Mouse (Mus musculus): ENCODE data around the gene Cd72.

The Cd72 gene

DNA sequence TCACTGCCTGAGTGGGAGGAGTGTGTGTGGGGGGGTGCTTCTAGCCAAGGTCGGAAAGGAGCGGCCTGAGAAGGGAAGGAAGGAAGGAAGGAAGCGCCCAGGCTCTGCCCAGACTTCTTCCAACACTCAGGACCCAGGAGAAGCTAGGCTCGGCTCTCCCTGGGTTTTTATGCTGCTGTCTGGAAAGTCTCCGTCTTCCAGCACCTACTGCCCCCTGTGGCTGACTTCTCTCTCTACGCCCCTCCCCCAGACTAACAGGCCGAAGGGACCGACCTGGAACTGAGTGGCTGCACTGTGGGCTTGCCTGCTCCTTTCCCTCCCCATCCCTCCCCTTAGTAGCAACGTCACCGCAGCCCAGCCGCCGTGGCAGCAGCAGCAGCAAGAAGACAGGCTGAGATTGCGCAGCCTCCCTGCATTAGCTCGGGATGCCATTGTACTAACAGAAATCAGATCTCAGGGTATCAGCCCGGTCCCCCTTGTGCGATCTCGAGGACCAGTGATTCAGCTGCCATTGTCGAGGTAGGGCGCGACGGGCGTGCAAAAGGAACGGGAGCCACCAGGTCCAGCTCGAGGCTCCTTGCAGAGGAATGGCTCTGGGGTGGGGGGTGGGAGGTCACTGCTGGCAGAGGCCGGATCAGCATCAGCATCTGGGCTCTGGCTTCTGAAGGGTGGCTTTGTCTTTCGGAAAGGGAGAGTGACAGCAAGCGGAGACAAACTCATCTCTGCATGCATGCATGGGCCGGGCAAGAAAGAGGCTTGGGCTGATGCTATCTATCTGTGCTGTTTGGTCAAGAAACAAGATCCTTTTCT is 48.1 kb downstream of the Cd72 start:
- DNase-seq (ENCODE audit: low read depth, low spot score), result no peak

DNA sequence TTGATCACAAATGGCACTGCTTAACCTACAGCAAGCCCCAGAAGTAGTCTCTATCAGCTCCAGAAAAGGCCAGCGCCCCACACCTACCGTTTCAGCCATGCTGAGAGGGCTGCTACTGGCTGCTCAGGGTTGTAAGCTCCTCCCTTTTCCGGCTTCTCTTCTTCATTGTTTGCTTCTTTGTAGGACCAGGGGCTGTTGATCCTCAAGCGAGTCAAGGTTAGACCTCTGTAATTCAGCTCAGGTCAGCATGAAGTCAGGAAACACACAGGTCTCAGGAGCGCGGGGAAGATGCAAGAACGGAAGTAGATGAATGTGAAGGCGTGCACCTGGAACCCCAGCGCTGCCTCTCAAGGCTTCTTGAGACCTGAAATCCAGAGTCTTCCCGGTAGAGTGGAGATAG is 49.7 kb downstream of the Cd72 start:
- DNase-seq (ENCODE audit: low read depth, low spot score), result no peak

DNA sequence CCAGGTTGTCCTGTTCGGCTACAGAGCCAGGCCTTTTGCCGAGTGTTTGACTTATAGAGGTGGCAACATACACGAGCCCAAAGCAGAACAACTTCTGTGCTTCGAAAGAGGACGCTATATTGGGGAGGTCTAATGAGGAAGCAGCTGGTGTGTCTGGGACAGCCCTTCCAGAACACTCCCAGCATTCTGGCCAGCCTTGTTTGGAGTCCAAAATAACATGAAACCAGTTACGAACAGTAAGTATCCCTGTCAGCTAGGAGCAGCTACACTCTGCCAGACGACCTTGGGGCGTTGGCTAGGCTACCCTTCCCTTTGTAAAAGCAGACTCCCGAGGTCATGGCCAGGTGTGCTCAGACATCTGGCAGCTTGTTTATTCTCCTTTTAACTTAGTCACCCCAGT is 52.2 kb downstream of the Cd72 start:
- no peak for DNase-seq (ENCODE audit: low read depth, low spot score)

DNA sequence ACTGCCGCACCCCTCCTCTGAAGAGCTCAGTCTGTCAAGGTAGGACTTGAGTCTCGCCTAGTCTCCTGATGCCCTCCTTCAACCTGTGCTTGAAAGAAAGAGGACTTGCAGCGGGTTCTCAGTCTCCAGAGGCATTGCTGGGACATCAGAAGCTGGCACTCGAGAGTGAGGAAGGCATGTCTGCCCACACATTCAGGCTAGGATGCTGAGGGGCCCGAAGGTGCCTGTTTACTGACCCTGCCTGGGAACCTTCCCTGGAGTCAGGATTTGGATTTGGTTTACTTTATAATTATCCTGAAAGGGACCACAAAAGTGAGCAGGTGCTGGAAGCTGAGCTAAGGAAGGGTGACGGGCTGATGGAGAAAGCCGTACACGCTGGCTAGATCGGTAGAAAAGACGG is 52.9 kb downstream of the Cd72 start:
- DNase-seq (ENCODE audit: low read depth, low spot score), result no peak

- DNase-seq (ENCODE audit: low read depth, low spot score), result no peak
Observed at GRCm38 (mm10) chr4:43400976-43401375, 53.5 kb downstream of the Cd72 start.

DNA sequence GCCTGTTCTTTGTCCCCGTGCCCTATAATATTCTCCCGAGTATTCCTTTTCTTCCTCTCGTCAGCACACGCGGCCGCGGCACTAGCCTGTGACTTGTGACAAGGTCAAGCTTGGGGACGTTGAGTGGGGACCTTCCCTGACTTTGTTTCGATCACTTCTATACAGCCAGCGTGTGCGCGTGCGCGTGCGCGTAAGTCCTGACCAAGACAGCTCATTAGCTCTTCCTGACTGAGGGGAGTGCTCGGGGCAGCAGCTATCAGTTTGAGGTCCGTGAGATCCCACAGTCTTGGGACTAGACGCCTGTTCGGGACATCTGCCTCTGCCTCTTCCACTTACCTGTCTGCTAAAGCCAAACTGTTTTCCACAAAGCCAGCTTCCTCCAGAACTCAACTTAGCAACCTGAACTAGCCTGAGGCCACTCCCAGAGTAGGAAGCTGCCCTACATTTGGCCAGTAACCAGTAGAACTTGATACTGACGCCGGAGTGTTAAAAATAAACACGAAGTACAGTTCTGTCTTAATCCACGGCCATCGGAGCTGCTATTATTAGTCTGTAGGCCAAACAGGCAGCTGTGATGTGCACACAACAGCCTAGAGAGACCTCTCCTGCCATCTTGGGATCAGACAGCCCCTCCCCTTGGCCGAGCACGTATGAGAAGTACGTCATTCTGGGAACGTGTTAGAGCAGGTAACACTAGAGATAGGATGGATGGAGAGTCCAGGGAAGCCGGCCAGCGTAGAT is 54.9 kb downstream of the Cd72 start:
- no peak for DNase-seq (ENCODE audit: low read depth, low spot score)

GRCm38 (mm10) chr4:43398829-43399331 is 55.5 kb downstream of the Cd72 start:
- no peak for DNase-seq (ENCODE audit: low read depth, low spot score)

DNA sequence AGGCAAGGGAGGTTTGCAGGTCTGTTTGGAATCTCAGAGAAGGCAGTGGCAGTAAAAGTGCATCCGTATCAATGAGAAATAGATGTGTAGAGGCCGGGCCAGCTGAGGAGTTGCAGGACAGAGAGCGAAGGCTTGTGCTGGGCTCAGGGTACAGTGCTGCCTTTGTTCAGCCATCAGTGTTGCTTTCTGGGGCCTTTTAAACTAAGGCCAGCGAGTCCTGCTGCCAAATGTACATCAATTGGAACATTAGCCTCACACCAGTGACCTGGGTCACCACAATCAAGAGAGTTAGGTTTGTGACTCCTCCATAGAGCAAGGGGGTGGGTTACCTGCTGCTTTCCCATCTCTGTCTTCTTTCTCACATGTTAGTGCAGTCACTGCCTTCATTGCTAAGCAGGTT is 56.4 kb downstream of the Cd72 start:
- DNase-seq (ENCODE audit: low read depth, low spot score), result no peak

Measured in retina, adult 2 months (tissue).